Mouse (Mus musculus): ENCODE data around the gene Gm21719.
"Not testable (repeated sequence)": the region's sequence is repeated elsewhere in the genome, so short reads cannot be mapped to it uniquely, and the experiment has no call there.

The Gm21719 gene

DNA sequence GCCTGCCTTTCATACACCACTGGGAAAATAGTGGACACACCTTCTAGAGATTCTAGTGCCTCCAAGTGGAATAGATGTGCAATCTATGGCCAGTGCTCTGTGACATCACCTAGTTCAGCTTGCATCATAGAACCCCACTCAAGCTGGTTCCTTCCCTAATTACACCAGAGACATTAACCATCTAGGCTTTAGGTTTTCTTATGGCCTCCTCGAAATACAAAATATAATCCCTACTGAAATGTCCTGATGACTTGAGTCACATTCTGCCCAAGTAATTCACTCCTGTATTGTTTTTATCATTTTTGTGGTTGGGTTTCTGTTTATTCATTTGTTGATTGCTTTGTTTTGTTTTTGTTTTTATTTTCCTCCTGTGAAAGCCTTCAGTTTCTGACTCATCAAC, at the start of gene Gm21719:
TSS of gene Gm21719 (minus strand) at position 101 of the 400 bp plus-strand sequence.
- not testable (repeated sequence) for DNase-seq

All from cerebellum, postnatal 36 days (tissue).